Mouse (Mus musculus): ENCODE data around the gene Rpp25.

DNA sequence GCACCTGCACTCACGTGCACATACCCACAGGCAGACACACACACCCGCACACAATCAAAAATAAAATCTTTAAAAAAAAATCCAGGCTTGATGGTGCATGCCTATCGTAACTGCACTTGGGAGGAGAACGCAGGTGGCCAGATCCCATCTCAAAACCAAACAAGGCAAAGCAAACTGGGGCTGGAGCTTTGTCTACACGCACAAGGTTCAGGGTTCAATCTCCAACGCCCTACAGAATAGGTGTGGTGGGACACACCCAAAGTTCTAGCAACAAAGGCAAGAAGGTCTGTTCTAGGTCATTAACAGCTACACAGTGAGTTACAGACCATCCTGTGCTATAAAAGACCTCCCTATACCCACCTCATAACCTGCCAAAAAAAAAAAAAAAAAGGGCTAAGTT, 41.0 kb upstream of the Rpp25 start:
- TF ChIP-seq POLR2A (IDR thresholded peaks at IDR 0.05; ENCODE audit: borderline replicate concordance, insufficient read depth, low read length) (no peak), CTCF (IDR thresholded peaks at IDR 0.05; ENCODE audit: borderline replicate concordance, insufficient read depth, low read depth, low read length) (no peak)

Data from cerebellum, adult 2 months (tissue).